Mouse (Mus musculus) limb, embryonic 15.5 days (tissue): Measurements from ENCODE around the gene Igfbp7. TPM values are rescaled to one million over a fixed set of nuclear protein-coding genes. Genes with fewer than 3 reads are reported as not detected.
A peak's percentile ranks its signal among the peaks of the same experiment; 100 is the strongest.

Experiments used
- ATAC-seq: fragments of 200-750 bp; cut with Nextera tagmentation; 2 replicates; pipeline ENCODE4 v1.8.0; 2017; ENCODE audit warnings: low read depth, moderate TSS enrichment; ENCODE audit not compliant: insufficient number of reproducible peaks, low FRiP score, low TSS enrichment
- H3K27ac ChIP-seq: fragments of 300-500 bp; sonication (generic); 2 replicates; pipeline ENCODE4 v1.5.1; 2015; ENCODE audit warnings: moderate library complexity, mild to moderate bottlenecking, inconsistent platforms
- H3K27me3 ChIP-seq: fragments of 300-500 bp; sonication (generic); 2 replicates; pipeline ENCODE4 v1.6.1; 2015; ENCODE audit warnings: inconsistent platforms
- H3K36me3 ChIP-seq: fragments of 300-500 bp; sonication (generic); 2 replicates; pipeline ENCODE4 v1.6.1; 2015; ENCODE audit warnings: inconsistent platforms
- H3K4me1 ChIP-seq: fragments of 300-500 bp; sonication (generic); 2 replicates; pipeline ENCODE4 v1.6.1; 2015; ENCODE audit warnings: inconsistent platforms
- H3K4me2 ChIP-seq: fragments of 300-500 bp; sonication (generic); 2 replicates; pipeline ENCODE4 v1.6.1; 2015; ENCODE audit warnings: mild to moderate bottlenecking, inconsistent platforms
- H3K4me3 ChIP-seq: fragments of 300-500 bp; sonication (generic); 2 replicates; pipeline ENCODE4 v1.5.1; 2015; ENCODE audit warnings: mild to moderate bottlenecking, inconsistent platforms
- H3K9ac ChIP-seq: fragments of 300-500 bp; sonication (generic); 2 replicates; pipeline ENCODE4 v1.6.1; 2015; ENCODE audit warnings: inconsistent platforms
- H3K9me3 ChIP-seq: fragments of 300-500 bp; sonication (generic); 2 replicates; pipeline ENCODE4 v1.6.1; 2016; ENCODE audit warnings: inconsistent platforms
- WGBS: fragments of 180-500 bp; shearing (Covaris S2); methylation state at CpG from one replicate; pipeline ENCODE4 v1.1.7; 2015; 5-methylcytosine and 5-hydroxymethylcytosine counted together
- polyA plus RNA-seq: library from polyadenylated mRNA; unstranded; fragments of >200 nt; fragmentation: Nextera tagmentation; extraction: Ambion mirVana; gene quantifications from 2 replicates; pipeline ENCODE4 v1.2.1, GENCODE M21; 2015

Gene Igfbp7
- polyA plus RNA-seq: 138 and 151 TPM in 2 replicates

GRCm38 (mm10) chr5:77407341-77408298 lies at the start of gene Igfbp7:
Gene Igfbp7, minus strand, starts transcription at chr5:77408041.
- Histone ChIP-seq H3K4me3 (peak within 1 kb of the TSS; percentile 65), H3K27ac (peak within 1 kb of the TSS; percentile 93), H3K4me2 (peak within 1 kb of the TSS; percentile 95), H3K27me3 (no peaks in the 10 kb centered on the region), H3K9ac (peak within 1 kb of the TSS; percentile 50), H3K9me3 (no peaks in the 10 kb centered on the region), H3K36me3 (no peaks in the 10 kb centered on the region), H3K4me1 (0 out of 2 replicates have a peak, but pooled peaks cover 4% of the 10 kb centered on the region)
- ATAC-seq: peak; percentile 87
- WGBS: 5% methylated on average over 87 of the region's 101 CpGs

GRCm38 (mm10) chr5:77452103-77452502 lies 44.3 kb upstream of the Igfbp7 start:
- WGBS: 70% methylated on average over 6 of the region's 6 CpGs
- no peaks in the 10 kb centered on the region for H3K36me3 ChIP-seq

GRCm38 (mm10) chr5:77449531-77449930 lies 41.7 kb upstream of the Igfbp7 start:
- Histone ChIP-seq H3K27me3 (no peaks in the 10 kb centered on the region), H3K4me3 (no peak overlapping the region), H3K36me3 (no peaks in the 10 kb centered on the region), H3K27ac (no peak overlapping the region), H3K4me1 (no peaks in the 10 kb centered on the region), H3K4me2 (no peak overlapping the region), H3K9me3 (no peaks in the 10 kb centered on the region), H3K9ac (no peak overlapping the region)
- 86% methylated on average over 7 of the region's 7 CpGs for WGBS
- ATAC-seq: no peak

More at GRCm38 (mm10) chr5:77452103-77452502, 44.3 kb upstream of the Igfbp7 start:
- no peak for ATAC-seq
- Histone ChIP-seq H3K4me3 (no peak overlapping the region), H3K27me3 (no peaks in the 10 kb centered on the region), H3K4me1 (no peaks in the 10 kb centered on the region), H3K9ac (no peak overlapping the region), H3K27ac (no peak overlapping the region), H3K4me2 (no peak overlapping the region), H3K9me3 (no peaks in the 10 kb centered on the region)

- ATAC-seq: no peak
- no peak overlapping the region for H3K27ac ChIP-seq
- H3K9ac ChIP-seq: no peak overlapping the region
- H3K36me3 ChIP-seq: no peaks in the 10 kb centered on the region
- 92% methylated on average over 4 of the region's 4 CpGs for whole genome bisulfite sequencing
- H3K4me1 ChIP-seq: no peaks in the 10 kb centered on the region
- no peaks in the 10 kb centered on the region for H3K27me3 ChIP-seq
- H3K4me2 ChIP-seq: no peak overlapping the region
- H3K4me3 ChIP-seq: no peak overlapping the region
- H3K9me3 ChIP-seq: no peaks in the 10 kb centered on the region
Observed at GRCm38 (mm10) chr5:77445431-77445830, 37.6 kb upstream of the Igfbp7 start.

- Histone ChIP-seq H3K4me2 (no peak overlapping the region), H3K27me3 (no peaks in the 10 kb centered on the region), H3K27ac (no peak overlapping the region), H3K9ac (no peak overlapping the region), H3K36me3 (no peaks in the 10 kb centered on the region), H3K4me1 (no peaks in the 10 kb centered on the region), H3K4me3 (no peak overlapping the region), H3K9me3 (no peaks in the 10 kb centered on the region)
- 77% methylated on average over 8 of the region's 8 CpGs for WGBS
- no peak for ATAC-seq
Observed at GRCm38 (mm10) chr5:77443889-77444573, 36.2 kb upstream of the Igfbp7 start.

- 69% methylated on average over 15 of the region's 15 CpGs for WGBS
- no peaks in the 10 kb centered on the region for H3K9me3 ChIP-seq
- no peak for ATAC-seq
- H3K27me3 ChIP-seq: no peaks in the 10 kb centered on the region
- no peaks in the 10 kb centered on the region for H3K36me3 ChIP-seq
- H3K4me2 ChIP-seq: no peak overlapping the region
- H3K4me3 ChIP-seq: no peak overlapping the region
- no peaks in the 10 kb centered on the region for H3K4me1 ChIP-seq
- H3K9ac ChIP-seq: no peak overlapping the region
- H3K27ac ChIP-seq: no peak overlapping the region
Observed at GRCm38 (mm10) chr5:77442856-77443623, 35.2 kb upstream of the Igfbp7 start.

- 76% methylated on average over 4 of the region's 4 CpGs for WGBS
- Histone ChIP-seq H3K36me3 (no peaks in the 10 kb centered on the region), H3K27me3 (no peaks in the 10 kb centered on the region), H3K9ac (no peak overlapping the region), H3K4me2 (no peak overlapping the region), H3K4me1 (peaks cover 6% of the 10 kb centered on the region), H3K9me3 (no peaks in the 10 kb centered on the region), H3K4me3 (no peak overlapping the region), H3K27ac (no peak overlapping the region)
- no peak for ATAC-seq
Observed at GRCm38 (mm10) chr5:77436308-77436707, 28.5 kb upstream of the Igfbp7 start.

GRCm38 (mm10) chr5:77434060-77434459 lies 26.2 kb upstream of the Igfbp7 start:
- WGBS: 67% methylated on average over 11 of the region's 11 CpGs
- Histone ChIP-seq H3K4me2 (no peak overlapping the region), H3K9ac (no peak overlapping the region), H3K9me3 (no peaks in the 10 kb centered on the region), H3K4me1 (peaks cover 7% of the 10 kb centered on the region), H3K36me3 (no peaks in the 10 kb centered on the region), H3K27me3 (no peaks in the 10 kb centered on the region), H3K4me3 (no peak overlapping the region), H3K27ac (no peak overlapping the region)
- no peak for ATAC-seq

- no peaks in the 10 kb centered on the region for H3K9me3 ChIP-seq
- H3K9ac ChIP-seq: no peak overlapping the region
- H3K27ac ChIP-seq: no peak overlapping the region
- peaks cover 11% of the 10 kb centered on the region for H3K4me1 ChIP-seq
- H3K27me3 ChIP-seq: no peaks in the 10 kb centered on the region
- no peak overlapping the region for H3K4me3 ChIP-seq
- H3K4me2 ChIP-seq: no peak overlapping the region
- WGBS: 34% methylated on average over 9 of the region's 9 CpGs
- peak; percentile 61; the same call in 1 of the 2 replicates for ATAC-seq
- no peaks in the 10 kb centered on the region for H3K36me3 ChIP-seq
Observed at GRCm38 (mm10) chr5:77433561-77433960, 25.7 kb upstream of the Igfbp7 start.

GRCm38 (mm10) chr5:77433119-77433518 lies 25.3 kb upstream of the Igfbp7 start:
- no peak overlapping the region for H3K4me3 ChIP-seq
- H3K4me1 ChIP-seq: peaks cover 15% of the 10 kb centered on the region
- H3K27ac ChIP-seq: no peak overlapping the region
- H3K36me3 ChIP-seq: no peaks in the 10 kb centered on the region
- H3K9me3 ChIP-seq: no peaks in the 10 kb centered on the region
- H3K4me2 ChIP-seq: no peak overlapping the region
- ATAC-seq: no peak
- H3K9ac ChIP-seq: no peak overlapping the region
- H3K27me3 ChIP-seq: no peaks in the 10 kb centered on the region
- WGBS: 56% methylated on average over 3 of the region's 3 CpGs

- Histone ChIP-seq H3K4me2 (no peak overlapping the region), H3K36me3 (no peaks in the 10 kb centered on the region), H3K4me1 (peaks cover 17% of the 10 kb centered on the region), H3K9me3 (no peaks in the 10 kb centered on the region), H3K9ac (no peak overlapping the region), H3K4me3 (no peak overlapping the region), H3K27ac (no peak overlapping the region), H3K27me3 (no peaks in the 10 kb centered on the region)
- 76% methylated on average over 2 of the region's 2 CpGs for WGBS
- no peak for ATAC-seq
Observed at GRCm38 (mm10) chr5:77432446-77432845, 24.6 kb upstream of the Igfbp7 start.
